Comparison of ENCODE assay signal across 8 mouse cellular contexts in the genomic region with DNA sequence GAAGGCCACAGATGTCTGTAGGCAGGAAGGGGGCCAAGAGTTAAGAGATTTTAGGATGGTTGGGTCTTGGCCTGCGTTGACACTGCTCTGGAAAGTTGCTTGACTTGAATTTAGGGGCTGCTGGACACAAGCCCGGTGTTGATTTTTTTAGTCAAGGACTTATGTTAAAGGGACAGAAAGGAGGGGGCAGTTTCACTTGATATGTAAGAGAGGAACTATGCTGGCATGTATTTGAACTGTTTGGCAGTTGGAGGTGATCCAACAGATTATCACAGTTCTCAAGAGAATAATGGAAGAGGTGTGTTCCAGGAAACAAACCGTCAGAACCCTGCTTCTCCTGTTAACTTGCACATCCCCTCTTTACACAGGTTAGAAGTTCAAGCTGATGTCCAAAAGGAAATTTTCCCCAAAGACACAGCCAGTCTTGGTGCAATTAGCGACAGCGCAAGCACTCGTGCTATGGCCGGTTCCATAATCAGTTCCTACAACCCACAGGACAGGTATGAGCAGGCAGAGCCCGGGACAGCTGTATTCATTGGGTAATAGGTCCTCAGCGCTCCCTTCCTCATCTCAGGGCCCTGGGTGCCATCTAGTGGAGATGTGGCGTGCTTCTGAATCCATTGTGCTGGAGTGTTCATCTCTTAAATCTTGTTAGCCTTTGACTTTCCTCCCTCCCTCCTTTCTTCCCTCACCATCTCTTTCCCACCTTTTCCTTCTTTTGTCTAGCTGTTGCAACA. TPM values are rescaled to one million over a fixed set of nuclear protein-coding genes. Genes with fewer than 3 reads are reported as not detected.
DNase-seq lines count a peak whose midpoint lies in the region; ATAC-seq and TF ChIP-seq lines count a peak whose summit lies in the region.

No protein-coding gene starts in this region.

- H3K4me3 ChIP-seq in heart, embryonic 12.5 days = no peak overlapping the region
- H3K4me3 ChIP-seq in hindbrain, postnatal 0 days (ENCODE audit: low read length) = no peak overlapping the region
- no peak overlapping the region for H3K4me3 ChIP-seq in midbrain, embryonic 11.5 days (ENCODE audit: low read depth, low read length)

- peak; percentile 89 for TF ChIP-seq CTCF in hindbrain, postnatal 0 days (IDR thresholded peaks at IDR 0.05; ENCODE audit: low read depth)

- no peak overlapping the region for H3K4me2 ChIP-seq in heart, embryonic 12.5 days
- H3K4me2 ChIP-seq in hindbrain, postnatal 0 days (ENCODE audit: low read depth, low read length) = no peak overlapping the region
- H3K4me2 ChIP-seq in midbrain, embryonic 11.5 days = no peak overlapping the region

- no peak for ATAC-seq in heart, embryonic 12.5 days (ENCODE audit: insufficient number of reproducible peaks, low FRiP score)
- peak; percentile 82 for ATAC-seq in hindbrain, postnatal 0 days
- 0 out of 2 replicates have a peak, but pooled peaks have one; percentile 59 for ATAC-seq in midbrain, embryonic 11.5 days (ENCODE audit: low FRiP score)

- DNase-seq in heart, adult 11 months = peak; percentile 96
- peak; percentile 86 to 87 for DNase-seq in cerebellum, postnatal 10 days
- peak; percentile 35 to 43 for DNase-seq in frontal cortex, postnatal 25 days (ENCODE audit: low spot score in 2 of 2)
- DNase-seq in hindbrain, postnatal 0 days (ENCODE audit: low spot score) = peak; percentile 88
- DNase-seq in left cerebral cortex, adult 8-10 months (ENCODE audit: low spot score in 2 of 2) = peak; percentile 33 to 41
- DNase-seq in midbrain, embryonic 11.5 days (ENCODE audit: low spot score, missing footprints) = peak; percentile 91
- DNase-seq in spleen, adult 18-20 months = peak; percentile 42 to 74

- no peaks in the 10 kb centered on the region for H3K4me1 ChIP-seq in heart, embryonic 12.5 days (replicated peaks)
- no peaks in the 10 kb centered on the region; the same call in 1 of the 2 replicates for H3K4me1 ChIP-seq in hindbrain, postnatal 0 days (ENCODE audit: insufficient read depth, low read length)
- H3K4me1 ChIP-seq in midbrain, embryonic 11.5 days (ENCODE audit: control insufficient read depth, insufficient read depth, low read length) = no peaks in the 10 kb centered on the region

- peaks cover 14% of the 10 kb centered on the region for H3K9me3 ChIP-seq in heart, embryonic 12.5 days (replicated peaks)
- no peaks in the 10 kb centered on the region for H3K9me3 ChIP-seq in hindbrain, postnatal 0 days (ENCODE audit: low read length)
- H3K9me3 ChIP-seq in midbrain, embryonic 11.5 days (ENCODE audit: control insufficient read depth, low read length) = no peaks in the 10 kb centered on the region

- no peak overlapping the region for H3K9ac ChIP-seq in heart, embryonic 12.5 days
- H3K9ac ChIP-seq in hindbrain, postnatal 0 days (replicated peaks; ENCODE audit: low read length) = no peak overlapping the region
- H3K9ac ChIP-seq in midbrain, embryonic 11.5 days (ENCODE audit: low read length) = no peak overlapping the region

- WGBS in heart, embryonic 12.5 days = 55% methylated on average over 10 of the region's 10 CpGs
- WGBS in hindbrain, postnatal 0 days = 44% methylated on average over 10 of the region's 10 CpGs
- WGBS in midbrain, embryonic 11.5 days = 44% methylated on average over 10 of the region's 10 CpGs

- 0 out of 2 replicates have a peak, but pooled peaks cover 8% of the 10 kb centered on the region for H3K27me3 ChIP-seq in heart, embryonic 12.5 days (replicated peaks)
- H3K27me3 ChIP-seq in hindbrain, postnatal 0 days (ENCODE audit: insufficient read depth, low read length) = no peaks in the 10 kb centered on the region
- no peaks in the 10 kb centered on the region for H3K27me3 ChIP-seq in midbrain, embryonic 11.5 days (ENCODE audit: control insufficient read depth, insufficient read depth, low read length)

- peaks cover 51% of the 10 kb centered on the region for H3K36me3 ChIP-seq in heart, embryonic 12.5 days
- H3K36me3 ChIP-seq in hindbrain, postnatal 0 days (ENCODE audit: insufficient read depth, low read length) = peaks cover 35% of the 10 kb centered on the region
- H3K36me3 ChIP-seq in midbrain, embryonic 11.5 days (ENCODE audit: control insufficient read depth, insufficient read depth, low read length) = peaks cover 5% of the 10 kb centered on the region; the same call in 1 of the 2 replicates

- no peak overlapping the region for H3K27ac ChIP-seq in heart, embryonic 12.5 days (ENCODE audit: poor library complexity, severe bottlenecking)
- H3K27ac ChIP-seq in hindbrain, postnatal 0 days = no peak overlapping the region
- H3K27ac ChIP-seq in midbrain, embryonic 11.5 days (ENCODE audit: low read depth, low read length) = no peak overlapping the region

RNA-seq across cellular contexts. Expression of a gene that starts 22.8 kb away (rescaled TPM):
- 0.24 and 0.34 TPM in 2 replicates for polyA plus RNA-seq in heart, embryonic 12.5 days (2016; fragmentation: Nextera tagmentation; extraction: Ambion mirVana)
- not detected in 2 replicates for total RNA-seq in hindbrain, postnatal 0 days (2014; rRNA removed)
- polyA plus RNA-seq in hindbrain, postnatal 0 days (2015; fragmentation: Nextera tagmentation; extraction: Ambion mirVana) = 0.19 and 0.39 TPM in 2 replicates
- total RNA-seq in left cerebral cortex, adult 8-10 months (2022) = not detected
- 0.20 and 0.43 TPM in 2 replicates for polyA plus RNA-seq in midbrain, embryonic 11.5 days (2014; fragmentation: Nextera tagmentation; extraction: Ambion mirVana)

RNA-seq across cellular contexts. Expression of a gene that starts 24.5 kb away (rescaled TPM):
- polyA plus RNA-seq in heart, embryonic 12.5 days (2016; fragmentation: Nextera tagmentation; extraction: Ambion mirVana) = 8.1 and 8.2 TPM in 2 replicates
- 141 and 156 TPM in 2 replicates for total RNA-seq in hindbrain, postnatal 0 days (2014; rRNA removed)
- 29.9 and 31.8 TPM in 2 replicates for polyA plus RNA-seq in hindbrain, postnatal 0 days (2015; fragmentation: Nextera tagmentation; extraction: Ambion mirVana)
- total RNA-seq in left cerebral cortex, adult 8-10 months (2022) = 10 to 100 TPM; 50.2 to 60.3 (median 52.6) TPM
- polyA plus RNA-seq in midbrain, embryonic 11.5 days (2014; fragmentation: Nextera tagmentation; extraction: Ambion mirVana) = 8.7 and 9.3 TPM in 2 replicates

RNA-seq across cellular contexts. Expression of a gene that starts 39.3 kb away (rescaled TPM):
- 0.27 and 0.50 TPM in 2 replicates for polyA plus RNA-seq in heart, embryonic 12.5 days (2016; fragmentation: Nextera tagmentation; extraction: Ambion mirVana)
- 270 and 290 TPM in 2 replicates for total RNA-seq in hindbrain, postnatal 0 days (2014; rRNA removed)
- 179 and 202 TPM in 2 replicates for polyA plus RNA-seq in hindbrain, postnatal 0 days (2015; fragmentation: Nextera tagmentation; extraction: Ambion mirVana)
- 100 to 1,000 TPM; 809 to 955 (median 872) TPM for total RNA-seq in left cerebral cortex, adult 8-10 months (2022)
- polyA plus RNA-seq in midbrain, embryonic 11.5 days (2014; fragmentation: Nextera tagmentation; extraction: Ambion mirVana) = 2.0 and 2.3 TPM in 2 replicates

RNA-seq across cellular contexts. Expression of a gene that starts 54.3 kb away (rescaled TPM):
- 6.9 and 7.8 TPM in 2 replicates for polyA plus RNA-seq in heart, embryonic 12.5 days (2016; fragmentation: Nextera tagmentation; extraction: Ambion mirVana)
- total RNA-seq in hindbrain, postnatal 0 days (2014; rRNA removed) = 33.5 and 38.4 TPM in 2 replicates
- 19.6 and 20.1 TPM in 2 replicates for polyA plus RNA-seq in hindbrain, postnatal 0 days (2015; fragmentation: Nextera tagmentation; extraction: Ambion mirVana)
- 10 to 100 TPM; 59.2 to 67.3 (median 62.3) TPM for total RNA-seq in left cerebral cortex, adult 8-10 months (2022)
- polyA plus RNA-seq in midbrain, embryonic 11.5 days (2014; fragmentation: Nextera tagmentation; extraction: Ambion mirVana) = 0.95 and 1.5 TPM in 2 replicates

Comparison
In these comparisons a context has a peak if more than half of its experiments do, and no peak if none do; other contexts are left out.
1. DNase-seq: peak in every context shown above with its lines; median percentile 96 in heart, adult 11 months; 91 in midbrain, embryonic 11.5 days; 88 in hindbrain, postnatal 0 days; 86 in cerebellum, postnatal 10 days; 58 in spleen, adult 18-20 months; 39 in frontal cortex, postnatal 25 days; 37 in left cerebral cortex, adult 8-10 months.
2. RNA of a gene that starts 39.3 kb away (polyA plus RNA-seq): 179 to 202 TPM in hindbrain, postnatal 0 days; 2.0 to 2.3 TPM in midbrain, embryonic 11.5 days and 0.27 to 0.50 TPM in heart, embryonic 12.5 days; every median in the first group is over 10 times any median in the second.